Mouse (Mus musculus) megakaryocyte, embryonic 14.5 days (primary cell): ENCODE data around the gene Gpc6.

Experiments
- FLI1 ChIP-seq: IDR thresholded peaks from 2 replicates; pipeline ENCODE4 v1.6.1; 2012; ENCODE audit warnings: low read length, inconsistent platforms, mixed read lengths
- GATA1 ChIP-seq: IDR thresholded peaks from 3 replicates; pipeline ENCODE4 v1.6.1; 2012; ENCODE audit warnings: mixed read lengths, low read length, inconsistent platforms, borderline replicate concordance

DNA sequence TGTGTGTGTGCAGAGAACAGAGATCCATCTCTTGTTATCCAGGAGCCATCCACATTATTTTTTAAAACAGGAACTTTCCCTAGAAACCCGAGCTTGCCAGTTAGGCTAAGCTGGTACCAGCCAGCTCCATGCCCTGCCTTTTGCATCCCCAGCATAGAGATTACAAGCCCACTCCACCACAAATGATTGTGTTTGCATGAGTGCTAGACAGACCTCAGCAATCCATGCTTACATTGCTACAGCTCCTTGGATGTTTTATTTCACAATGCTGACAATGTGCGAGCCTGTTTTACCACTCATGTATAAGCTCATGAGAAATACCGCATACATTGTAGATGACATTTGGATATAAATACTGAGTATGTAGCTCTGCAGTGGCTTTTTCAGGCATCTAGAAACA is 375.9 kb downstream of the Gpc6 start:
- TF ChIP-seq GATA1 (no peak), FLI1 (no peak)
